Mouse (Mus musculus) cerebellum, adult 2 months (tissue): ENCODE data around the gene Sh3rf3. TPM values are rescaled to one million over a fixed set of nuclear protein-coding genes. Genes with fewer than 3 reads are reported as not detected.
A peak's percentile ranks its signal among the peaks of the same experiment; 100 is the strongest.
"Not testable (repeated sequence)": the region's sequence is repeated elsewhere in the genome, so short reads cannot be mapped to it uniquely, and the experiment has no call there.

Experiments
- DNase-seq, 2 experiments: peaks; one replicate each; pipeline ENCODE4 v3.0.0; 2021
- H3K27ac ChIP-seq: fragments of 200-500 bp; 2 replicates; pipeline ENCODE4 v1.5.1; 2012; ENCODE audit warnings: low read length, control low read depth, inconsistent platforms; ENCODE audit not compliant: insufficient read depth
- H3K27me3 ChIP-seq: fragments of 200-500 bp; 2 replicates; pipeline ENCODE4 v1.6.1; 2012; ENCODE audit warnings: inconsistent platforms, mild to moderate bottlenecking, low read length, moderate library complexity; ENCODE audit not compliant: control insufficient read depth, insufficient read depth
- H3K4me1 ChIP-seq: fragments of 200-500 bp; 2 replicates; pipeline ENCODE4 v1.6.1; 2011; ENCODE audit warnings: low read length; ENCODE audit not compliant: control insufficient read depth, insufficient read depth
- H3K4me3 ChIP-seq: fragments of 200-500 bp; replicated peaks from 2 replicates; pipeline ENCODE3; 2011; ENCODE audit warnings: mild to moderate bottlenecking, low read depth, low read length, control low read depth; ENCODE audit not compliant: insufficient read depth
- CTCF ChIP-seq: fragments of 200-500 bp; IDR thresholded peaks from 2 replicates; pipeline ENCODE4 v1.5.1; 2011; ENCODE audit warnings: low read depth, mild to moderate bottlenecking, control low read depth, low read length, moderate library complexity, borderline replicate concordance; ENCODE audit not compliant: insufficient read depth
- POLR2A ChIP-seq: fragments of 200-500 bp; IDR thresholded peaks from 2 replicates; pipeline ENCODE4 v1.6.1; 2011; ENCODE audit warnings: low read length, control low read depth, borderline replicate concordance; ENCODE audit not compliant: insufficient read depth
- WGBS: fragments of 180-500 bp; shearing (Covaris S2); methylation state at CpG from one replicate; pipeline ENCODE4 v1.1.7; 2018; 5-methylcytosine and 5-hydroxymethylcytosine counted together
- polyA plus RNA-seq: library from polyadenylated mRNA; depleted of rRNA; stranded (reverse); fragments of >200 nt; gene quantifications from 2 replicates; pipeline ENCODE4 v1.2.3, GENCODE M21; 2012

The Sh3rf3 gene
- polyA plus RNA-seq, 1 experiment = 2.8 TPM

- no peak for DNase-seq
- H3K27ac ChIP-seq = no peak overlapping the region
Measured at GRCm38 (mm10) chr10:59090622-59090971, 277.4 kb downstream of the Sh3rf3 start.

GRCm38 (mm10) chr10:59091556-59091955 is 278.4 kb downstream of the Sh3rf3 start:
- no peak for DNase-seq
- Histone ChIP-seq H3K4me1 (0 out of 2 replicates have a peak, but pooled peaks cover 2% of the 10 kb centered on the region), H3K27ac (no peak overlapping the region), H3K27me3 (no peaks in the 10 kb centered on the region), H3K4me3 (no peak overlapping the region)
- TF ChIP-seq POLR2A (no peak), CTCF (no peak)
- 43% methylated on average over 8 of the region's 8 CpGs for WGBS

More at GRCm38 (mm10) chr10:59090622-59090971, 277.4 kb downstream of the Sh3rf3 start:
- no peak for TF ChIP-seq POLR2A
- TF ChIP-seq CTCF = no peak
- 36% methylated on average over 7 of the region's 7 CpGs for WGBS
- H3K4me1 ChIP-seq = 0 out of 2 replicates have a peak, but pooled peaks cover 2% of the 10 kb centered on the region
- H3K4me3 ChIP-seq = no peak overlapping the region
- H3K27me3 ChIP-seq = no peaks in the 10 kb centered on the region

GRCm38 (mm10) chr10:59091988-59092387 is 278.8 kb downstream of the Sh3rf3 start:
- H3K4me1 ChIP-seq = 0 out of 2 replicates have a peak, but pooled peaks cover 2% of the 10 kb centered on the region
- TF ChIP-seq CTCF (no peak), POLR2A (no peak)
- H3K27ac ChIP-seq = no peak overlapping the region
- DNase-seq = no peak
- WGBS = 27% methylated on average over 7 of the region's 7 CpGs
- no peak overlapping the region for H3K4me3 ChIP-seq
- H3K27me3 ChIP-seq = no peaks in the 10 kb centered on the region

GRCm38 (mm10) chr10:59103076-59103475 is 289.9 kb downstream of the Sh3rf3 start:
- not testable (repeated sequence) for H3K4me3 ChIP-seq, DNase-seq, H3K27me3 ChIP-seq, H3K4me1 ChIP-seq, H3K27ac ChIP-seq
- 97% methylated on average over 5 of the region's 5 CpGs for WGBS

- DNase-seq = no peak
- Histone ChIP-seq H3K4me3 (no peak overlapping the region), H3K27me3 (no peaks in the 10 kb centered on the region), H3K4me1 (no peaks in the 10 kb centered on the region), H3K27ac (no peak overlapping the region)
- no peak for TF ChIP-seq POLR2A
- no peak for TF ChIP-seq CTCF
- 35% methylated on average over 5 of the region's 5 CpGs for WGBS
Measured at GRCm38 (mm10) chr10:59104683-59105082, 291.5 kb downstream of the Sh3rf3 start.

- no peaks in the 10 kb centered on the region for H3K27me3 ChIP-seq
- WGBS = 75% methylated on average over 8 of the region's 8 CpGs
- TF ChIP-seq POLR2A = no peak
- TF ChIP-seq CTCF = no peak
- no peak overlapping the region for H3K27ac ChIP-seq
- no peak for DNase-seq
- H3K4me3 ChIP-seq = no peak overlapping the region
- H3K4me1 ChIP-seq = no peaks in the 10 kb centered on the region
Measured at GRCm38 (mm10) chr10:59105885-59106284, 292.7 kb downstream of the Sh3rf3 start.

GRCm38 (mm10) chr10:59106644-59107043 is 293.5 kb downstream of the Sh3rf3 start:
- DNase-seq = no peak
- Histone ChIP-seq H3K27ac (no peak overlapping the region), H3K4me3 (no peak overlapping the region), H3K27me3 (no peaks in the 10 kb centered on the region), H3K4me1 (no peaks in the 10 kb centered on the region)
- TF ChIP-seq CTCF = no peak
- no peak for TF ChIP-seq POLR2A
- WGBS = 61% methylated on average over 3 of the region's 3 CpGs

- H3K27ac ChIP-seq = no peak overlapping the region
- no peak for TF ChIP-seq POLR2A
- TF ChIP-seq CTCF = peak; percentile 69
- no peak overlapping the region for H3K4me3 ChIP-seq
- DNase-seq = peak; percentile 19 to 40
- H3K4me1 ChIP-seq = no peaks in the 10 kb centered on the region
- 38% methylated on average over 2 of the region's 2 CpGs for WGBS
- H3K27me3 ChIP-seq = no peaks in the 10 kb centered on the region
Measured at GRCm38 (mm10) chr10:59109015-59109414, 295.9 kb downstream of the Sh3rf3 start.
